8 mouse cellular contexts compared by ENCODE assay signal in the genomic region with DNA sequence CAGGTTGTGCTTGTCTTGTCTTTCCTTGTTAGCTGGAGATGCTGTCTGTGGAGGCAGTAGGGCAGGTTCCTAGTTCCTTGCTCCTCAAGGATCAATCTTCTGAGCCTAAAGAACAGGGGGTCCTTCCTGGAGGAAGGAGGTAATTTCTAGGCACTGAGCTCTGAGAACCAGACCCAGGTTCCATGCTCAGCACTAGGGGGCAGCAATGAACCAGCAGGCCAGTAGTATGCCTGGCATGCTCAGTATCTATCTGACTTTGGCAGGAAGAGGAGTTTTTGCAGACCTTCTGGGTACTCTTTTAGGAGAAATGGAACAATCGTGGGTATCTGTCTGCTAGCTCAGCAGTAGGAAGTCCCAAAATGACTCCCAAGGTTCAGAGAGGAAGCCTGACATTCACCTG. TPM values are rescaled to one million over a fixed set of nuclear protein-coding genes. Genes with fewer than 3 reads are reported as not detected.
DNase-seq lines count a peak whose midpoint lies in the region; ATAC-seq lines count a peak whose summit lies in the region.

No protein-coding gene starts in this region.

- H3K27ac ChIP-seq in forebrain, embryonic 13.5 days, result no peak overlapping the region

- intact Hi-C loops in heart, postnatal 14 days (cut with DNase I), result loop anchor here (1.0 to 2.0 kb wide), 3 partner anchors 71 to 128 kb away; no protein-coding TSS in a partner anchor

- 31% methylated on average over 1 of the region's 1 CpGs for WGBS in forebrain, embryonic 13.5 days

- H3K4me3 ChIP-seq in forebrain, embryonic 13.5 days, result no peak overlapping the region

- ATAC-seq in forebrain, embryonic 13.5 days, result peak; percentile 79

- H3K9me3 ChIP-seq in forebrain, embryonic 13.5 days (replicated peaks), result no peaks in the 10 kb centered on the region

- H3K27me3 ChIP-seq in forebrain, embryonic 13.5 days, result no peaks in the 10 kb centered on the region

- peaks cover 10% of the 10 kb centered on the region; the same call in 1 of the 2 replicates for H3K36me3 ChIP-seq in forebrain, embryonic 13.5 days (ENCODE audit: poor library complexity, severe bottlenecking)

- DNase-seq in ES-CJ7 (ENCODE audit: low read depth, low spot score), result peak; percentile 39
- DNase-seq in c-Kit-positive CD71-negative TER-119-negative erythroid progenitor cells, embryonic 14.5 days (ENCODE audit: low read depth), result peak; percentile 62
- peak; percentile 80 to 89 for DNase-seq in heart, postnatal 14 days
- peak; percentile 62 to 90 for DNase-seq in layer of hippocampus, adult 18-20 months (ENCODE audit: low spot score in 2 of 2)
- DNase-seq in lung, adult 18-20 months, result peak; percentile 61 to 81
- peak; percentile 73 for DNase-seq in ovary, postnatal 36 days (ENCODE audit: low spot score)
- DNase-seq in thymus, postnatal 14 days, result peak; percentile 83

- H3K9ac ChIP-seq in forebrain, embryonic 13.5 days, result no peak overlapping the region

- H3K4me2 ChIP-seq in forebrain, embryonic 13.5 days, result no peak overlapping the region

- H3K4me1 ChIP-seq in forebrain, embryonic 13.5 days, result peaks cover 15% of the 10 kb centered on the region

RNA-seq across cellular contexts. Expression of a gene that starts 8.0 kb away (rescaled TPM):
- polyA plus RNA-seq in forebrain, embryonic 13.5 days (2015; fragmentation: Nextera tagmentation; extraction: Ambion mirVana), result 2.2 and 3.9 TPM in 2 replicates
- total RNA-seq in heart, postnatal 14 days (2021), result under 1 TPM; 0.34 to 0.65 TPM
- 1 to 10 TPM; 5.7 to 6.2 TPM for total RNA-seq in layer of hippocampus, adult 18-20 months (2021)

RNA-seq across cellular contexts. Expression of a gene that starts 33.4 kb away (rescaled TPM):
- polyA plus RNA-seq in forebrain, embryonic 13.5 days (2015; fragmentation: Nextera tagmentation; extraction: Ambion mirVana), result 64.7 and 71.2 TPM in 2 replicates
- 10 to 100 TPM; 24.3 to 30.4 TPM for total RNA-seq in heart, postnatal 14 days (2021)
- total RNA-seq in layer of hippocampus, adult 18-20 months (2021), result 10 to 100 TPM; 43.3 to 44.2 TPM

Comparison
In these comparisons a context has a peak if more than half of its experiments do, and no peak if none do; other contexts are left out.
1. RNA of a gene that starts 8.0 kb away (total RNA-seq): 5.7 to 6.2 TPM in layer of hippocampus, adult 18-20 months; 0.34 to 0.65 TPM in heart, postnatal 14 days; every median in the first group is over 4 times any median in the second.
2. Peak in every context shown above with its lines, with median percentiles within 50 percentile points of each other: DNase-seq.